Comparison of ENCODE assay signal across 8 mouse cellular contexts in the genomic region with DNA sequence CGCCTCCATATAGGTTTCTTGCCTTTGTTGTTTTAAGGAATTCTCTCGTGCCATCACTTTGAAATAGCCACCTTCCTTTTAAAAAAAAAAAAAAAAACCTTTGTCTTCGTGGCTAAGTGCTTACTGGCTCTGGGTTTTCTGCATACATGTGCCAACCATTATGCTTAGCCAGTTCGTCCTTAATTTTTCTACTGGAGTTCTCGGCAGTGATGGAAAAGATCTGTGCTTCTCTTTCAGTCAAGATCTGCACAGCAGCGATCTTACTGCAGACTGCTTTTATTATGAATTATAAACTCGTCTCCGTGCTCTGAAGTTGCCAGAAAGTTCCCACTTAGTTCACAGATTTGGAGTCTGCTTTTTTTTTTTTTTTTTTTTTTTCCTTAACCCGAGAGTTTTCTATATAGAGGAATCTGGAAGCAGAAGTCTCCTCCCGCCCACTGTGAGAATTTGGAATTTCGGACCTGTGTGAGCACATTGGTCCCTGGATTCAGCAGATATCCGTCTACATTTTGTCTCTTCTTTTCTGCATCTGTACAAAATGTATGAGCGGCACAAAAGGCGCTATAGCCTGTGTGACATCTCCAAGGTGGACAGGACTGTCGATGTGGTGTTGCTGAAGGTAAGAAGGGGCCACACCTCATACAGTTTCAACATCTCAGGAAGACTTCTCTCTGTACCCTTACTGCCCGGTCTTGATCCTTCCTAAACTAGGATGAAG.
DNase-seq lines count a peak whose midpoint lies in the region; ATAC-seq lines count a peak whose summit lies in the region.
"Had no signal": no experiment of that assay in that cellular context is flagged by ENCODE, and none has a peak within 500 bp of the region (broad histone marks: within the 10 kb centered on the region; RNA-seq: fewer than 3 reads in every experiment).

No protein-coding gene starts in this region.

- no peaks in the 10 kb centered on the region for H3K36me3 ChIP-seq in neural tube, embryonic 11.5 days (ENCODE audit: control insufficient read depth, insufficient read depth, low read length)
- H3K36me3 ChIP-seq in forebrain, embryonic 16.5 days (ENCODE audit: control insufficient read depth, insufficient read depth) = no peaks in the 10 kb centered on the region
- H3K36me3 ChIP-seq in liver, embryonic 13.5 days = 0 out of 2 replicates have a peak, but pooled peaks cover 5% of the 10 kb centered on the region

- peaks cover 15% of the 10 kb centered on the region; the same call in 1 of the 2 replicates for H3K4me1 ChIP-seq in neural tube, embryonic 11.5 days (ENCODE audit: control insufficient read depth, insufficient read depth, low read length)
- H3K4me1 ChIP-seq in forebrain, embryonic 16.5 days (replicated peaks; ENCODE audit: control insufficient read depth, insufficient read depth, low read length) = peaks cover 11% of the 10 kb centered on the region
- H3K4me1 ChIP-seq in liver, embryonic 13.5 days (replicated peaks) = peaks cover 65% of the 10 kb centered on the region

- WGBS in neural tube, embryonic 11.5 days = 44% methylated on average over 16 of the region's 16 CpGs
- WGBS in forebrain, embryonic 16.5 days = 36% methylated on average over 15 of the region's 16 CpGs
- WGBS in liver, embryonic 13.5 days (ENCODE audit: insufficient replicate concordance) = 66% methylated on average over 16 of the region's 16 CpGs

- no peak overlapping the region for H3K27ac ChIP-seq in neural tube, embryonic 11.5 days (ENCODE audit: low read depth, low read length)
- no peak overlapping the region for H3K27ac ChIP-seq in forebrain, embryonic 16.5 days (ENCODE audit: low read length)
- no peak overlapping the region for H3K27ac ChIP-seq in liver, embryonic 13.5 days

- H3K27me3 ChIP-seq in neural tube, embryonic 11.5 days (ENCODE audit: control insufficient read depth, insufficient read depth, low read length) = no peaks in the 10 kb centered on the region
- H3K27me3 ChIP-seq in forebrain, embryonic 16.5 days (replicated peaks; ENCODE audit: control insufficient read depth, insufficient read depth, low read length) = no peaks in the 10 kb centered on the region
- H3K27me3 ChIP-seq in liver, embryonic 13.5 days = no peaks in the 10 kb centered on the region

- no peak for DNase-seq in neural tube, embryonic 11.5 days (ENCODE audit: low spot score)
- DNase-seq in neural tube, embryonic 10.5 days (ENCODE audit: extremely low spot score, low spot score) = no peak
- DNase-seq in liver, embryonic 13.5 days = no peak
- no peak for DNase-seq in cerebellum, adult 8-10 months
- DNase-seq in layer of hippocampus, adult 9-11 months = no peak
- DNase-seq in adrenal gland, adult 18-20 months (ENCODE audit: low spot score in 2 of 2) = no peak

- H3K4me3 ChIP-seq in neural tube, embryonic 11.5 days (ENCODE audit: low read depth, low read length) = no peak overlapping the region
- H3K4me3 ChIP-seq in forebrain, embryonic 16.5 days (replicated peaks; ENCODE audit: low read length) = peak overlapping the region; percentile 37
- H3K4me3 ChIP-seq in liver, embryonic 13.5 days (replicated peaks) = no peak overlapping the region

- no peaks in the 10 kb centered on the region for H3K9me3 ChIP-seq in neural tube, embryonic 11.5 days (ENCODE audit: control insufficient read depth, low read length)
- H3K9me3 ChIP-seq in forebrain, embryonic 16.5 days (ENCODE audit: control insufficient read depth, low read length) = no peaks in the 10 kb centered on the region
- no peaks in the 10 kb centered on the region for H3K9me3 ChIP-seq in liver, embryonic 13.5 days (replicated peaks)

- no peak for ATAC-seq in neural tube, embryonic 11.5 days (ENCODE audit: insufficient read depth, low FRiP score, low TSS enrichment)
- peak; percentile 28; the same call in 1 of the 2 replicates for ATAC-seq in forebrain, embryonic 16.5 days
- ATAC-seq in liver, embryonic 13.5 days (ENCODE audit: low read depth) = no peak
- ATAC-seq: activated CD4-positive, CD25-positive, alpha-beta regulatory T cell, adult 4 months had no signal

- peak overlapping the region; percentile 36 for H3K4me2 ChIP-seq in neural tube, embryonic 11.5 days (ENCODE audit: low read depth)
- H3K4me2 ChIP-seq in forebrain, embryonic 16.5 days (ENCODE audit: low read length) = peak overlapping the region; percentile 65
- H3K4me2 ChIP-seq in liver, embryonic 13.5 days = peak overlapping the region; percentile 40; the same call in 1 of the 2 replicates

- H3K9ac ChIP-seq in neural tube, embryonic 11.5 days (ENCODE audit: low read length) = peak overlapping the region; percentile 12
- peak overlapping the region; percentile 38 for H3K9ac ChIP-seq in forebrain, embryonic 16.5 days (replicated peaks; ENCODE audit: low read depth, low read length)
- no peak overlapping the region for H3K9ac ChIP-seq in liver, embryonic 13.5 days
